Mouse (Mus musculus) neural tube, embryonic 11.5 days (tissue): ENCODE results near the gene Cfl2. TPM values are rescaled to one million over a fixed set of nuclear protein-coding genes. Genes with fewer than 3 reads are reported as not detected.
"Not testable (repeated sequence)": the region's sequence is repeated elsewhere in the genome, so short reads cannot be mapped to it uniquely, and the experiment has no call there.

Experiments used
- ATAC-seq: fragments of 200-750 bp; cut with Nextera tagmentation; 2 replicates; pipeline ENCODE4 v1.8.0; 2017; ENCODE audit warnings: moderate number of reproducible peaks, mild to moderate bottlenecking, moderate TSS enrichment, moderate library complexity; ENCODE audit not compliant: insufficient read depth, low FRiP score, low TSS enrichment
- DNase-seq: peaks from one replicate; pipeline ENCODE4 v3.0.0-alpha.2; 2015; ENCODE audit warnings: low spot score
- H3K27ac ChIP-seq: fragments of 300-500 bp; sonication (generic); 2 replicates; pipeline ENCODE4 v1.5.1; 2014; ENCODE audit warnings: low read depth, mild to moderate bottlenecking, low read length
- H3K27me3 ChIP-seq: fragments of 300-500 bp; sonication (generic); 2 replicates; pipeline ENCODE4 v1.6.1; 2014; ENCODE audit warnings: mild to moderate bottlenecking, low read length, mixed read lengths; ENCODE audit not compliant: control insufficient read depth, insufficient read depth
- H3K36me3 ChIP-seq: fragments of 300-500 bp; sonication (generic); 2 replicates; pipeline ENCODE4 v1.6.1; 2014; ENCODE audit warnings: mild to moderate bottlenecking, low read length, moderate library complexity, mixed read lengths; ENCODE audit not compliant: control insufficient read depth, insufficient read depth
- H3K4me1 ChIP-seq: fragments of 300-500 bp; sonication (generic); 2 replicates; pipeline ENCODE4 v1.6.1; 2014; ENCODE audit warnings: low read length, mixed read lengths; ENCODE audit not compliant: control insufficient read depth, insufficient read depth
- H3K4me2 ChIP-seq: fragments of 300-500 bp; sonication (generic); 2 replicates; pipeline ENCODE4 v1.6.1; 2014; ENCODE audit warnings: low read depth, mild to moderate bottlenecking, moderate library complexity
- H3K4me3 ChIP-seq: fragments of 300-500 bp; sonication (generic); 2 replicates; pipeline ENCODE4 v1.5.1; 2014; ENCODE audit warnings: low read depth, low read length
- H3K9ac ChIP-seq: fragments of 300-500 bp; sonication (generic); 2 replicates; pipeline ENCODE4 v1.6.1; 2014; ENCODE audit warnings: mild to moderate bottlenecking, low read length
- H3K9me3 ChIP-seq: fragments of 300-500 bp; sonication (generic); 2 replicates; pipeline ENCODE4 v1.6.1; 2016; ENCODE audit warnings: low read length; ENCODE audit not compliant: control insufficient read depth
- WGBS: fragments of 180-500 bp; shearing (Covaris S2); extraction: QIAGEN DNeasy Blood & Tissue Kit; methylation state at CpG from one replicate; pipeline ENCODE4 v1.1.7; 2014; 5-methylcytosine and 5-hydroxymethylcytosine counted together
- polyA plus RNA-seq: library from polyadenylated mRNA; unstranded; fragments of >200 nt; fragmentation: Nextera tagmentation; extraction: Ambion mirVana; gene quantifications from 2 replicates; pipeline ENCODE4 v1.2.1, GENCODE M21; 2014

Cfl2 gene
- polyA plus RNA-seq, 1 experiment from 2014 or later, result 360 TPM

- no peaks in the 10 kb centered on the region for H3K9me3 ChIP-seq
- 82% methylated on average over 18 of the region's 18 CpGs for WGBS
Observed at GRCm38 (mm10) chr12:54835608-54836570, 26.8 kb downstream of the Cfl2 start.

GRCm38 (mm10) chr12:54834925-54835447 is 27.7 kb downstream of the Cfl2 start:
- Histone ChIP-seq H3K27me3 (no peaks in the 10 kb centered on the region), H3K9ac (peak overlapping the region; percentile 45), H3K4me2 (peak overlapping the region; percentile 35), H3K27ac (0 out of 2 replicates have a peak overlapping the region, but pooled peaks have one; percentile 49), H3K4me1 (no peaks in the 10 kb centered on the region; the same call in 1 of the 2 replicates), H3K36me3 (no peaks in the 10 kb centered on the region), H3K4me3 (peak overlapping the region; percentile 19; the same call in 1 of the 2 replicates), H3K9me3 (no peaks in the 10 kb centered on the region)
- 25% methylated on average over 11 of the region's 11 CpGs for WGBS
- ATAC-seq (peak; percentile 38; the same call in 1 of the 2 replicates), DNase-seq (peak; percentile 78)

More at GRCm38 (mm10) chr12:54835608-54836570, 26.8 kb downstream of the Cfl2 start:
- H3K4me3 ChIP-seq, result no peak overlapping the region
- H3K27me3 ChIP-seq, result no peaks in the 10 kb centered on the region
- no peak overlapping the region for H3K9ac ChIP-seq
- H3K4me1 ChIP-seq, result no peaks in the 10 kb centered on the region; the same call in 1 of the 2 replicates
- H3K4me2 ChIP-seq, result no peak overlapping the region
- H3K36me3 ChIP-seq, result no peaks in the 10 kb centered on the region
- no peak overlapping the region for H3K27ac ChIP-seq
- no peak for ATAC-seq
- no peak for DNase-seq

- Histone ChIP-seq H3K9me3 (no peaks in the 10 kb centered on the region), H3K4me3 (no peak overlapping the region), H3K27ac (no peak overlapping the region), H3K4me1 (no peaks in the 10 kb centered on the region; the same call in 1 of the 2 replicates), H3K27me3 (no peaks in the 10 kb centered on the region), H3K9ac (no peak overlapping the region), H3K36me3 (no peaks in the 10 kb centered on the region), H3K4me2 (no peak overlapping the region)
- 75% methylated on average over 9 of the region's 9 CpGs for WGBS
- DNase-seq (no peak), ATAC-seq (no peak)
Observed at GRCm38 (mm10) chr12:54833856-54834399, 28.7 kb downstream of the Cfl2 start.

GRCm38 (mm10) chr12:54831927-54832326 is 30.8 kb downstream of the Cfl2 start:
- not testable (repeated sequence) for H3K4me2 ChIP-seq, H3K36me3 ChIP-seq, H3K4me1 ChIP-seq, H3K27me3 ChIP-seq, H3K9ac ChIP-seq, H3K4me3 ChIP-seq, H3K27ac ChIP-seq, DNase-seq, H3K9me3 ChIP-seq, ATAC-seq
- WGBS, result 93% methylated on average over 1 of the region's 1 CpGs

- H3K4me1 ChIP-seq, result no peaks in the 10 kb centered on the region; the same call in 1 of the 2 replicates
- no peaks in the 10 kb centered on the region for H3K9me3 ChIP-seq
- no peaks in the 10 kb centered on the region for H3K36me3 ChIP-seq
- H3K27ac ChIP-seq, result no peak overlapping the region
- ATAC-seq (no peak), DNase-seq (peak; percentile 81)
- no peaks in the 10 kb centered on the region for H3K27me3 ChIP-seq
- no peak overlapping the region for H3K9ac ChIP-seq
- H3K4me3 ChIP-seq, result no peak overlapping the region
- 15% methylated on average over 6 of the region's 6 CpGs for WGBS
- H3K4me2 ChIP-seq, result no peak overlapping the region
Observed at GRCm38 (mm10) chr12:54830574-54830973, 32.1 kb downstream of the Cfl2 start.

GRCm38 (mm10) chr12:54829876-54830275 is 32.8 kb downstream of the Cfl2 start:
- no peak overlapping the region for H3K4me3 ChIP-seq
- no peak overlapping the region for H3K4me2 ChIP-seq
- H3K9me3 ChIP-seq, result no peaks in the 10 kb centered on the region
- no peak overlapping the region for H3K27ac ChIP-seq
- no peaks in the 10 kb centered on the region for H3K27me3 ChIP-seq
- H3K4me1 ChIP-seq, result no peaks in the 10 kb centered on the region; the same call in 1 of the 2 replicates
- ATAC-seq (no peak), DNase-seq (no peak)
- no peak overlapping the region for H3K9ac ChIP-seq
- H3K36me3 ChIP-seq, result no peaks in the 10 kb centered on the region
- WGBS, result 57% methylated on average over 5 of the region's 5 CpGs

GRCm38 (mm10) chr12:54828043-54828442 is 34.6 kb downstream of the Cfl2 start:
- no peak for ATAC-seq
- Histone ChIP-seq H3K36me3 (no peaks in the 10 kb centered on the region), H3K9me3 (no peaks in the 10 kb centered on the region), H3K9ac (no peak overlapping the region), H3K4me2 (no peak overlapping the region), H3K27ac (no peak overlapping the region), H3K4me1 (no peaks in the 10 kb centered on the region), H3K4me3 (no peak overlapping the region), H3K27me3 (no peaks in the 10 kb centered on the region)
- 43% methylated on average over 1 of the region's 1 CpGs for WGBS
- DNase-seq, result no peak

GRCm38 (mm10) chr12:54825202-54825601 is 37.5 kb downstream of the Cfl2 start:
- no peak overlapping the region for H3K27ac ChIP-seq
- 94% methylated on average over 3 of the region's 3 CpGs for WGBS
- H3K4me1 ChIP-seq, result no peaks in the 10 kb centered on the region
- H3K9ac ChIP-seq, result no peak overlapping the region
- no peak overlapping the region for H3K4me2 ChIP-seq
- H3K4me3 ChIP-seq, result no peak overlapping the region
- ATAC-seq (no peak), DNase-seq (no peak)
- no peaks in the 10 kb centered on the region for H3K9me3 ChIP-seq
- no peaks in the 10 kb centered on the region for H3K27me3 ChIP-seq
- H3K36me3 ChIP-seq, result no peaks in the 10 kb centered on the region
